Mouse (Mus musculus): ENCODE data around the gene Krtap24-1.
A peak's percentile ranks its signal among the peaks of the same experiment; 100 is the strongest.

The Krtap24-1 gene

DNA sequence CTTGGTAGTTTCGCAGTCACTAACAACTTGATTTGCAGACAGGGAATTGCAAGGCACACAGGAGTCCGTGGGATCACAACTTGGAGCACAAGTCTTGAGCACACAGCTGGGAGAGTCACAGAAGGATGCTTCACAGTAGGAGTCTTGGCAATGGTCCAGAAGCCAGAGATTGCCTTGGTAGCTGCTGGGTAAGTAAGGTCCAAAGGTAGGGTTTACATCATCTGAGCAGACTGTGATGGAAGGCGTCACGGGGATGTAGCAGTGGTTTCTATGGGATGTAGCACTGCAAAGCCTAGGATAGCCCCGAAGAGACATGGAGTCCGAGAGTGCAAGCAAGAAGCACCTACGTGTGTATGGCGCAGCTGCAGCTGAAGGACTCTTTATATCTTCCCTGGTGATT is at the start of gene Krtap24-1:
TSS of gene Krtap24-1 (minus strand) at position 358 of the 400 bp plus-strand sequence.
- DNase-seq (ENCODE audit: low spot score): no peak

DNA sequence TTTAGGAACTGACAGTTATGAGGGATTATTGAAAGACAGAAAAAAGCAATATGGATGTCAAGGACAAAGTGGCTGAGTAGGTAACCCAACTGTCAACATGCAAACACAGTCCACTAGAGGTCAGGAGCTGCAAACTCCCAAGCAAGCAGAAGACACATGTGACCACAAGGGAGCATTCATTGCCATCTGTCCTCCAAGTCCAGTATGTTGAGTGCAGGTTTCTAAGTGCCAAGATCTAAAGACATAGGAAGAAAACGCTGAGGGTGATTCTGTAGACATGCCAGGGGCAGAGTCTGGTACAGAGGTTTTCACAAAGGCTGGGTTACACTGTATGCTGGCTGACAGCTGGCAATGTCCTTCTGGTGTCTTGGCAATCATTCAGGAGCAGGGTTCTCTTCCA is 45.3 kb upstream of the Krtap24-1 start:
- no peak for DNase-seq (ENCODE audit: low spot score)

DNA sequence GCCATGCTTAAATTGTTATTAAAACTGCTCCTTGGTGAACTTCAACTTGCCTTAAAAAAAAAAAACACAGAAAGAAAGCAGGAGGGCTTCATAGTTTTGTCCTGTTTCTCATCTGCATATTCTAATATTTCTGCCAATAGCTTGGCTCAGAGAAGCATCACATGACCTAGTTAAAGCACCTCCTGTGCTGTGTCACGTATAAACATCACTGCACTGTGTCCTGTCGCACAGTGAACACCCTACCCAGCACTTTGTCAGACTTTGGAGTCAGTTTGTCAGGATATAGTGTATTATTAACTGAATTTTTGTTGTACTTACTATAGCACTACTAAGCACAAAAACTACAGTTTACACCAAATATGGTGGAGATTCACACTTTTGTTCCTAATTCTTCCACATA is 39.9 kb upstream of the Krtap24-1 start:
- no peak for DNase-seq (ENCODE audit: low spot score)

DNA sequence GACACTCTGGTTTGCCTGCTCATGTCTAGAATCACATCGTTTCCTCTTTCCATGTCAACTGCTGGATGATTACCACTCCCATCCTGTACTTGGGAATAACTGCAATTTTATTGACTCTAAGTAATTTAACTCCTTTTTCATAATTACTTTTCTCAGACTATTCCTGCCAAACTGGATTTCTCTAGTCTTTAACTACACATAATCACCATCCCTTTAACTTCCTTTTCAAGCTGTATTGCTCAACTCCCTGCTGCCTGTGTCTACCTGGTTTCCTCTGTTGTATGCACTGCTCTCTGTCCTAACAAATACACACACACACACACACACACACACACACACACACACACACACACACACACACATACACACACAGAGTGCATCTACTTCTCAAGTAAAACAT is 39.0 kb upstream of the Krtap24-1 start:
- no peak for DNase-seq (ENCODE audit: low spot score)

DNA sequence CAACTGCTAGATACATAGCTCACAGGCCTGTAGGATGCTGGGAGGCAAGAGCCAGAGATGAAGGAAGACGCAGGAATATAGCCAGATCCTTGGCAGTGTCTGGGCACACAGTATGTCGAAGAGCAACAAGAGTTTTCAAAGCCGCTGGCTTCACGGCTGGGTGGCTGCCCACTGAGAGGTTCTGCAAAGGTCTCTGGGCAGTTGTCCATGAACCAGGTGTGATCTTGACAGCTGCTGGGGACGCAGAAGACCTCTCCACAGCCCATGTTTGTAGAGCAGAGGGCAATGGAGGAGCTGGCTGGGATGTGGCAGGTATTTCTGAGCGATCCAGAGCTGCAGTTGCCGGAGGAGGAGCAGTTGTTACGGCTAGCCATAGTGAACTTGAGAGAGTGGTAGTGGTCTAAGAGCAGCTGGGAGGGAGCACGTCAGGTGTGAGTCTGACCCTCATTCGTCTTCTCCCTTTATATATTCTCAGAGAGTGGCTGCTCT is 35.3 kb upstream of the Krtap24-1 start, which contains the start of gene Krtap26-1:
TSS of gene Krtap26-1 (minus strand) at position 439 of the 489 bp plus-strand sequence.
- DNase-seq (ENCODE audit: low spot score): no peak

DNA sequence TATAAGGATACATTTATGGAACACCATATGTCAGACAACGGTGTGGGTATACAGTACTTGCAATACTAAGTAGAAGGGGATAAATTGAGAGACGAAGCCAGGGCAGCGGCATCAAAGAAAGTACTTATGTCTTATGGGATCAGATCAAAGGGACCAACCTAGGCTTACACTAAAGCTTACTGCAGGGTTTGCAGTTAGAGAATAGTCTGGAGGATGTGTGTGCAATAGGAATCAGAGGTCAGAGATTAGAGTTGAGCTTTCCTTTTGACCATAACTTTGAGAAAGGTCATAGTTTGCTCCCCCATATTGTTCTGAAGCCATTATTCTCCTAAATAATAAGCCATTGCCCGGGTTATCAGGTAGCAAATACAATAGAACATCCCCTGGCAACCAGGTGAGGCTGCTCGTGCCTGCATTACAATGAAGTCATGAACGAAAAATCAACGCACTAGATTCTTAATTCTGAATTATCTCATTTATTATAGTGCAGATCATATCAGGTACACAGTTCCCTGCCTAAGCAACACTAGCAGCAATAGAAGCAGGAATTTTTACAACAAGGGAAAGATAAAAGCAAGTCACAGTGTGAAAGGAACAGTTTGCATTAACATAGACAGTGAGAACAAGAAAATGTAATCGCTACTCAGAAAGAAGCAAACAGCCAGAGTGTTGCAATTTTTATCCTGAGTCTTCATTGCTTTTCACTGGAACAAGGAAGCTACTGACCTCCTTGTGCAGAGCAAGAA is 34.5 kb upstream of the Krtap24-1 start:
- no peak for DNase-seq (ENCODE audit: low spot score)

DNA sequence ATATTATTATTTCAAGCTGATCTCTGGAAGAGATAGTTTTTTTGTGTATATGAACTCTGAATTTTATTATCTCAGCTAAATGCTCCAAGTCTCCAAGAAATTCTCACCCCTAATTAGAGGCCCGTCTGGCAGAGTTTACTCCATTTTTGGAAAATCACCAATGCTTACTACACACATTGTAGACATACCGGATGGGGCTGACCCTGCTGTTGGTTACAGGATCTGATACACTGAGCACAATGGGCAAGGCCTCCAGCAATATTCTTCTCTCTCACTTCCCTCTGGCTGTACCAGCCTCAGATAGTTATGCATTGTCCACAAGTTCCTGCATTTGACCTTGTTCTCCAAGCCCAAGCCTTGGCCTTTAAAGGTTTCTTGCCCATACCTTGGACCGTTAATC is 28.0 kb upstream of the Krtap24-1 start:
- DNase-seq (ENCODE audit: low spot score): no peak

DNA sequence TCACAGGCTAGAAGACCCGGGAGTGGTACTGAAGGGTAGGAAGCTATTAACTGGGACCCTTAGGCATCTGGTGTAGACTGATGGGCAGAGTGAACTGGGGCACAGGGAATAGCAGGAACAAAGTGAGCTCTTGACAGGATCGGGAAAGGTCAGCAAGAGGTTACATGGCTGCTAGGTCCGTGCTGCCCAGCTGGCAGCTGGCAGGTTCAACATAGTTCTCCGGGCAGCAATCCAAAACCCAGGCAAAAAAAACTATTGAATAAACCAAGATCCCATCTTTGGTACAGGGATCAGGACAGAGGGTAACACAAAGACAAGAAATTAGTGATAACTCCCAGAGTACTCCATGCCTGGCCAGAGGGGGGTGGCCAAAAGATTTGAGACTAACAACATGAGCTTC is 23.1 kb upstream of the Krtap24-1 start:
- DNase-seq (ENCODE audit: low spot score): no peak

DNA sequence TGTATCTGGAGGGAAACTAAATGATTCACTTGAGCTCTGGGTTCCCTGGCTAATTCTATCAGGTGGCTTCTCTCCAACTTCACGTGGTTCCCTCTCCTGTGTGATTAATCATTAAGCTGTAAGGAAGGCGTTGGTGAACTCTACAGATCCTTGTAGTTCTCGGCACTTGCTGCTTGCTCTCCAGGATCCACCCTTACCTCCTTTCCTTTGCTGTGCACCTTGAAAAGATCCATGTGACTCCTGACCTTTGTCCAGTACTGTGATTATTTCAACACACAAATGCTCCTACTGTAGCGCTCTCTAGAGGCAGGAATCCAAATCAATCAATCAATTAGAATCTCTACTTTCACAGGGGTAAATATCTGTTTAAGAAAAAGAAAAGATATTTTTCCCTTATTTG is 19.4 kb upstream of the Krtap24-1 start:
- peak; percentile 63 for DNase-seq (ENCODE audit: low spot score)

DNA sequence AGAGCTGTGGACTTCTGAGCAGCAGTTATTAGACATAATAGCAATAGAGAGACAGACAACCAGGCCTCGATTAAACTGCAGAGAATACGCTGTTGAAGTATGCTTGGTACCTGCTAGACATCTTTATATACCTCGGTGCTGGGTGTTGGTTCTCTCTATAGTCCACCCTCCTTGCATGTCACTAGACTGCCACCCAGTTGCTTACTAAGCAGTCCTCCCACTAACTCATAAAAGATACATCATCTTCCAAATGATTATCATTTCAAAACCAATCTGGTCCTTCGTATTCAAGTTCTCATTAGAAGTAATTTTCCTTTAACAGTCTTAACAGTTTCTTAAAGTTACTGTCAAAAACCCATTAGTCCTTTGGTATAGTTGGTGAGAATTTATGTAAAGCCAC is 15.5 kb upstream of the Krtap24-1 start, which contains the start of gene 2310079G19Rik:
TSS of gene 2310079G19Rik (minus strand) at position 101 of the 400 bp plus-strand sequence.
- DNase-seq (ENCODE audit: low spot score): no peak

DNA sequence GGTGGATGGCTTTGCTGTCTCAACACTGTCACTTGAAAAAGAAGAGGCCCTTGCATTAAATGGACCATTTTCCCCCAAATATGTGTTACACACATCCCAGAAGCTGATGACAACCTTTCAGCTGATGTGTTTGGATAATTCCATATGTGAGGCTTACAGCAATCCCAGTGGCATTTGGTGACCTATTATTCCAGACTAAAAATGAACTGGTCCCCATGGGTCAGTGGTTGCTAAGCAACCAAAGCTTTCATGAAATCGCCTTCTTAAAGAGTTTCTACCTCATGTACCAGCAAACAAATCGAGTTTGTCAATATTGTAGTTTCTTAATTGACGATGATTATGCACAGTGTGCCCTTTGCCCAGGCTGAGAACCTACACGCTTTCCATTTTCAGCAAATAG is 633 bp upstream of the Krtap24-1 start:
- no peak for DNase-seq (ENCODE audit: low spot score)

DNA sequence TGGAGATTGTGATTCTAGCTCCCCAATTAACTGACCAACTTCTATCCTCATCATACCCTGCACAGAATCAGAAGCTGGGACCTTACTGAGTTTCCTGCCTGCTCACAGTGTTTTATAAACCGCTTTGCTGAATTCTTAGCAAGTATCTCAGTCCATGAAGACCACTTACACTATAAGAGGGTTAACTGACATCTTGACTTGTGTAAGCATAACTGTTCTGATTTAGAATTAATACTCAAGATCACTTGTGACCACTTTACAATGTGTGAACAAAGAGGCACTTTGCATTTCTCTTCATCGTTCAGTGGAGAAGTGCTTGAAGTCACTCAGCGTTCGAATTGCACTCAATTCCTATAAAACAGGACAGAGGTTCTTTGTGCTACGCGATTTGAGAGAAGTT is 7.5 kb downstream of the Krtap24-1 start:
- no peak for DNase-seq (ENCODE audit: low spot score)

DNA sequence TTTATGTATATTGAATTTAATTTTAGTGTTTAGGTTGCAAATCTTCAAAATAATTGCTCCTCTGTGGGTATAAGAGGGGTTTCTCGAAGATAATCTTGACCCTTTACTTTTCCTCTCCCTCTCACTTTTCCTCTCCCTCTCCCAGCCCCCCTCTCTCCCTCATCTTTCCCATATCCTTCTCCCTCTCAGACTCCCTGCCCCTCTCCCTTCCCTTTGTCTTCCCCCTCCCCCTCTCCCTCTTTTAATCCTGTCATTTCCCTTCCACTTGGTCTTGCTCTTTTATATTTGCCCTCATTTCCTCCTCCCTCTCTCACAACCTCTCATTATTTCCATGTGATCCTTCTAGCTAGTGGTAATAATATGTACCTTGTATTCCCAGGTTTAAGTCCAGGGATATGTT is 9.6 kb downstream of the Krtap24-1 start:
- no peak for DNase-seq (ENCODE audit: low spot score)

DNA sequence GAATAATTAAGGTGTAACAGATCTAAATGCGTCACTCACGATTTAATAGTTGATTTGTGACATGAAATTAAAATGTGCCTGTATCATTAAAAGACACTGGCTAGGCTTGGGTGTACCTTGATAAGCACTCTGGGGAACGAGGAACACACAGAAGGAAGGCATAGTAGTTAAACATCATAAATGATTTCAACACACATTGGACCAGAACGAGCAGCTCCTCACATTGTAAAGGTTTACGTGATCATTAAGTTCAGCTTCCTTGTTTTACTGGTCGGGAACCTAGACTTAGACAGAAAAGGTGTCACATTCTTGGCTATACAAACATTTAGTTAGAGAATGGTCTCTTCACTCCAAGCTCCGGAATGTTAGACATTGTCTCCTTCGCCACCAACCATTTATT is 11.8 kb downstream of the Krtap24-1 start:
- no peak for DNase-seq (ENCODE audit: low spot score)

DNA sequence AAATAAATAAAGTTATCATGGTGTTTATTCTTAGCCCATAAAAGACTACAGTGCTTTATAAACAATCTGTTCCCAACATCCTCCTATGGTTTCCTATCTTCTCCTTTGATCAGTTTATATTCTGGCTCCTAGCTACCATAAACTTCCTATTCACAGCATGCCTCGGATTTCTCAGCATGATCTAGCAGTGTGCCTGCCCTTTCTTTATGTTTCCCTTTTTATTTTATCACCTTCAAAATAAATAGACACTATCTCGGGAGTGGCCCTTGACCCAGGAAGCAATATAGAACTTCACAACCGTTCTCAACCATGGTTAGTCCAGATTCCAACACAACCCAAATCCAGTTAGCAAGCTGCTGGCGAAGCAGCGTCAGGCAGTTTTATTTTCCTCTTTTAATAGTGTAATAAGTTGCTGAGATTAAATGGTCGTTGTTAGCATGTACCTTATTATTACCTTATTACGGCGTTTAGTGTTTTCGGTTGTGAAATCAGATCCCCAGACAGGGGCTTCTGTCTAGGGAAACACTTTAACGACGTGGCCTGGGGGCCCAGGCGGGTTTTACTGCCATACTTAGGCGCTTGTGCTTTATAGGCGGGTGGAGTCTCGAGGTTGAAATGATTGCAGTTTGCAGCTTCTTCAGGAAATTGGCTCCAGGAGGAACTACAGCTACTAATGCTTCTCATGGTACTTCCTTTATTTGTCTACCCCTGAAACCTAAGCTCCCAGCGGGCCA is 12.4 kb downstream of the Krtap24-1 start:
- DNase-seq (ENCODE audit: low spot score): peak; percentile 1

DNA sequence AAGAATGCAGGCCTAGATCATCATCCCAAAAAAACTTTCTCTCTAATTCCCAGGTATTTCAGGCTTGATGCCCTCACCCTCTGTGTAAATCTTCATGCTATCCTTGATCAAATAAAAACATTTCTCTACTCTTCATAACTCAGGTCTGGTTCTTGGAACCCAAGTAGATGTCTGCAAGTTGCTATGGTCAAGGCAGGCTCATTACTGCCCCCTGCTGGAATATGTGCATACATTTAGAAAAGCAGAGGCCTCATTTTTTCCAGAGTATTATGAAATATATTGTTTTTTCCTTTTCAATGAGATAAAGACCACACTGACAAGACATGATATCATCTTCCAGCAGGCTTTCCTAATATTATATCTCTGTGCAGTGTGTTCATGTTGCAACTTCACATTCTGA is 19.3 kb downstream of the Krtap24-1 start:
- no peak for DNase-seq (ENCODE audit: low spot score)

DNA sequence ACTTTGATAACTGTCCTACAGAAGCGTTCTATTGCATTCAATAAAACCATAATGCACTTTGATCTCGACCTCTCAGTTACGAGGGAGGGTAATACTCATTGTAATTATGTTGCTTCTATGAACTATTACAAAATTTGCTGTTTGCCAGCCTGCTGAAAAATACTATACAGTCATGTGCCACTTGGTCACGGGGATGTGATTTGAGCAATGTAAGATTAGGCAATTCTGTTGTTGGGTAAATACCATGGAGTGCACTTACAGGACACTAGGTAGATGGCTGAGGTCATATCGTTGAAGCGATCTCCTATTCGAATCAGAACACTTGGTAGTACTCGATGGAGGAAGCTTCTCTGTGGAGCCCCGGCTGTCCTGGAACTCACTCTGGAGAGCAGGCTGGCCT is 28.7 kb downstream of the Krtap24-1 start:
- DNase-seq (ENCODE audit: low spot score): no peak

DNA sequence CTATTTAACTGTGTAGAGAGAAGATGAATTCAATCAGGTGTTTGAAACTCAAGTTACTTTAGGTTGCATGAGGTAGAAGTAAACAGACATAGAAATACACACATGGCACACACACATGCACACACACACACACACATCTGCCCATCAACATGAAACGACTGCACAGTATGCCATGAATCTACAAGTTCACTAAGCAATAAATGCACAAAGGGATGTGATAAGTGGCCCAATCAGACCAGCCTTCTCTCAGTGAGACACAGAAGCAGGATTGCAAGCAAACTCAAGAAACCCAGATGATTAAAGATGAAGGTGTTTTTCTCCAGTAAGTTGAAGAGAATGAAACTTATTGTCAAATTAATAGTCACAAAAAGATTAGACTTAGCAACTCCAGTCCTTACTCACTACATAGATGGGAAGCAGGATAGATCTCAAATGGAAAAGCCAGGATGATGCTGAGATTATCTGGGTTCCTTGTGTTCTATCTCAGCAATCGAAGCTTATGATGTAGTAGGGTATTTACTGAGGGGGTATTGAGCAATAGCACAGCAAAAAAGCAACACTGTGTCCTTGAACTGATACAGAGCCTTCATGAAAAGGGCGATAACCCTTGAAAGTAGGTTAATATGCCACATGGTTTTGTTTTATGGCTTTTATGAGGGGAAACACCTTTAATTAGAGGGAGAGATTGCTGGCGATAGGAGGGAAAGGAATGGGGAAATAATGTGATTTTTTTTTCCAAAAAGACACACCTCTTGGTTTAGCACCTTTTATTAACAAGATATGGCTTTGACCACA is 36.0 kb downstream of the Krtap24-1 start:
- DNase-seq (ENCODE audit: low spot score): no peak

DNA sequence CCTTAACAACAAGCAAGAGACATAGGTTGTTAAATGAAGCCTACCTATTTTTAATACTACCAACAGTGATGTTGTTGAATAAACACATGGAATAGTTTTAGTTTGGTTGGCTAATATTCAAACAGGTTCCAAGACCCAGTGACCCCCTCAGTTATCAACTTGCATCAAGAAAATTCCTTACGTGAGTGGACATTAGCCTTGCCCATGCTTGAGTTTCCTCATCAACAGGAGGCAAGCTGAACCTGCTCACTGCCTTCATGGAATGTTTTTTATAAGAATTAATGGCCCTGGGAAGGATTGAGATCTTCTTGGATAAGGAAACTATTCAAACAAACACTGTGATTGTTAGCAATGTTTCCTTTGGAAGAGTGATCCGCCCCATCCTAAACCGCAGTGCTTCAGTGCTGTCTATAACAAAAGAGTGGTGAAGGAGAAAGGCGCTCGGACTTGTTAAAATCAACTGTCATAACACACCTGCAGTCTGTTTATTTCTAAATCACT is 39.1 kb downstream of the Krtap24-1 start:
- no peak for DNase-seq (ENCODE audit: low spot score)

DNA sequence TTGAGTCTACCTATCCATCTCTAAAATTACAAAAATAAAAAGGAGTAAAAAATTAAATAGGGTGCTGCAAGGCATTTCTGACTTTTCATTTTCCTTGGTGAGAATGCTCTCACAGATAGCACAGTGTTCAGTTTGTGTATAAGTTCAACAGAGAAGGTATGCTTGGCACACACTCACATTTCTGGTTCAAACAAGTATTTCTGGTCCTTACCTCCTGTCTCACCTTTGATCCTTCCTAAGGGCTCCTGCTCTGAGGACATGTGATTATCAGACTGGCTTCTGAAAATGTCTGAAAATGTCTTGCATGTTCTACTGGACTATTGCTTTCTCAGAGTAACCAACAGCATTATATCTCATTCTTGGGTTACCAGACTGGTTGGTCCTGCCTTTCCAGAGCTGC is 41.9 kb downstream of the Krtap24-1 start:
- DNase-seq (ENCODE audit: low spot score): no peak

DNA sequence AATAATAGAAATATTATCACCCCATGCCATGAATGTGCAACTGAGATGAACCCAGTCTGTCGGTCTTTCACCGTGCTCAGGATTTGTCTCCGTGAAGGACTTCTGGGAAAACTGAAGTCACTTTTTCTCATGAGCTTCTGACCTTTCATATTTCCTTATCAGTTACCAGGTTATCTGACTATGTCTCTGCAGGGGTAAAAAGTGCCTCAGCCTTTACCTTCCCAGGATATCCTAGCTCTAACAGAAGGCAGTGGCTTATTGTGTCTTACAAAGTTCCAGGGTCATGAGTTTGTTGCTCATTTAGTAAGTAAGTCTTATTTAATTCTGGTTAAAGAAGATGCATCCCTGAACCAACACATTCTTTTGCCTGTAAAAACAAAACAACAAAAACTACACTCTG is 42.3 kb downstream of the Krtap24-1 start:
- DNase-seq (ENCODE audit: low spot score): no peak

DNA sequence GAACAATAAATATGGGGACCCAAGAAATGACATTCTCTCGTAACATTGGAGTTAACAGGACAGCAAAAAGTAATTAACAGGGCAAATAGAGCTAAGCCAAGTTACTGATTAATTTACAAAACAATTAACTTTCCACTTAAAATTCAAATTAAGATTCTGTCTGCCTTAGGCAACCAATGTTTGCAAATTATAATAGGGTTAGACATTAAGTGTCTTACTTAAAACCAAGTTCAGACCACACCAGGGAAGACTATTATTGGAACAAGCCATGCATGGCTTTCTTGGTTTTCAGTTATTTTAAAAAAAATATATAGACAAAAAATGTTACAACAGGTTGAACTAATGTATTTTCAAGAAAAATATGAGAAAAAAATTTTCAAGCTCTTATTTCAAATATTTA is 43.0 kb downstream of the Krtap24-1 start:
- no peak for DNase-seq (ENCODE audit: low spot score)
